Mouse (Mus musculus): ENCODE data around the gene Rufy3. TPM values are rescaled to one million over a fixed set of nuclear protein-coding genes. Genes with fewer than 3 reads are reported as not detected.

Gene Rufy3
- polyA plus RNA-seq, 1 experiment from 2014 or later: 18.8 TPM

GRCm38 (mm10) chr5:88574829-88575228 lies 10.0 kb downstream of the Rufy3 start:
- no peaks in the 10 kb centered on the region for H3K36me3 ChIP-seq (ENCODE audit: insufficient read depth, low read length)
- H3K9ac ChIP-seq (ENCODE audit: low read depth, low read length): no peak overlapping the region
- ATAC-seq (replicated peaks; ENCODE audit: low FRiP score, low read depth): no peak
- peaks cover 4% of the 10 kb centered on the region; the same call in 1 of the 2 replicates for H3K4me1 ChIP-seq (replicated peaks; ENCODE audit: insufficient read depth, low read length)
- no peak overlapping the region for H3K4me3 ChIP-seq (replicated peaks; ENCODE audit: low read depth, low read length)
- no peak overlapping the region for H3K4me2 ChIP-seq (ENCODE audit: low read length)
- TF ChIP-seq CTCF (IDR thresholded peaks at IDR 0.05; ENCODE audit: low read depth): no peak
- no peak overlapping the region for H3K27ac ChIP-seq
- no peak for DNase-seq (ENCODE audit: low spot score)
- 86% methylated on average over 3 of the region's 3 CpGs for WGBS
- no peaks in the 10 kb centered on the region for H3K9me3 ChIP-seq (replicated peaks; ENCODE audit: low read length)
- H3K27me3 ChIP-seq (ENCODE audit: insufficient read depth, low read length): no peaks in the 10 kb centered on the region

GRCm38 (mm10) chr5:88575506-88576338 lies 10.9 kb downstream of the Rufy3 start:
- no peaks in the 10 kb centered on the region for H3K9me3 ChIP-seq (replicated peaks; ENCODE audit: low read length)
- no peak overlapping the region for H3K9ac ChIP-seq (ENCODE audit: low read depth, low read length)
- H3K4me2 ChIP-seq (ENCODE audit: low read length): no peak overlapping the region
- DNase-seq (ENCODE audit: low spot score) (no peak), ATAC-seq (replicated peaks; ENCODE audit: low FRiP score, low read depth) (no peak)
- no peaks in the 10 kb centered on the region for H3K27me3 ChIP-seq (ENCODE audit: insufficient read depth, low read length)
- H3K27ac ChIP-seq: no peak overlapping the region; the same call in 1 of the 2 replicates
- WGBS: 61% methylated on average over 3 of the region's 3 CpGs
- no peak for TF ChIP-seq CTCF (IDR thresholded peaks at IDR 0.05; ENCODE audit: low read depth)
- no peaks in the 10 kb centered on the region for H3K36me3 ChIP-seq (ENCODE audit: insufficient read depth, low read length)
- peaks cover 4% of the 10 kb centered on the region; the same call in 1 of the 2 replicates for H3K4me1 ChIP-seq (replicated peaks; ENCODE audit: insufficient read depth, low read length)
- no peak overlapping the region for H3K4me3 ChIP-seq (replicated peaks; ENCODE audit: low read depth, low read length)

GRCm38 (mm10) chr5:88580681-88581080 lies 15.8 kb downstream of the Rufy3 start:
- H3K4me2 ChIP-seq (ENCODE audit: low read length): no peak overlapping the region
- 76% methylated on average over 10 of the region's 10 CpGs for WGBS

GRCm38 (mm10) chr5:88581343-88581742 lies 16.5 kb downstream of the Rufy3 start:
- WGBS: 93% methylated on average over 6 of the region's 6 CpGs
- TF ChIP-seq CTCF (IDR thresholded peaks at IDR 0.05; ENCODE audit: low read depth): no peak
- H3K4me1 ChIP-seq (replicated peaks; ENCODE audit: insufficient read depth, low read length): peaks cover 3% of the 10 kb centered on the region

More at GRCm38 (mm10) chr5:88580681-88581080, 15.8 kb downstream of the Rufy3 start:
- H3K4me1 ChIP-seq (replicated peaks; ENCODE audit: insufficient read depth, low read length): peaks cover 6% of the 10 kb centered on the region; the same call in 1 of the 2 replicates
- DNase-seq (ENCODE audit: low spot score) (no peak), ATAC-seq (replicated peaks; ENCODE audit: low FRiP score, low read depth) (no peak)
- no peaks in the 10 kb centered on the region for H3K27me3 ChIP-seq (ENCODE audit: insufficient read depth, low read length)
- H3K36me3 ChIP-seq (ENCODE audit: insufficient read depth, low read length): no peaks in the 10 kb centered on the region
- H3K27ac ChIP-seq: no peak overlapping the region
- no peaks in the 10 kb centered on the region for H3K9me3 ChIP-seq (replicated peaks; ENCODE audit: low read length)
- no peak overlapping the region for H3K4me3 ChIP-seq (replicated peaks; ENCODE audit: low read depth, low read length)
- TF ChIP-seq CTCF (IDR thresholded peaks at IDR 0.05; ENCODE audit: low read depth): no peak
- no peak overlapping the region for H3K9ac ChIP-seq (ENCODE audit: low read depth, low read length)

GRCm38 (mm10) chr5:88583271-88584031 lies 18.6 kb downstream of the Rufy3 start:
- Histone ChIP-seq H3K27ac (no peak overlapping the region), H3K4me1 (replicated peaks; ENCODE audit: insufficient read depth, low read length) (peaks cover 18% of the 10 kb centered on the region), H3K4me3 (replicated peaks; ENCODE audit: low read depth, low read length) (0 out of 2 replicates have a peak overlapping the region, but pooled peaks have one; percentile 4), H3K4me2 (ENCODE audit: low read length) (peak overlapping the region; percentile 41; the same call in 1 of the 2 replicates), H3K9me3 (replicated peaks; ENCODE audit: low read length) (no peaks in the 10 kb centered on the region), H3K36me3 (ENCODE audit: insufficient read depth, low read length) (no peaks in the 10 kb centered on the region), H3K9ac (ENCODE audit: low read depth, low read length) (no peak overlapping the region), H3K27me3 (ENCODE audit: insufficient read depth, low read length) (no peaks in the 10 kb centered on the region)
- WGBS: 67% methylated on average over 9 of the region's 9 CpGs
- ATAC-seq (replicated peaks; ENCODE audit: low FRiP score, low read depth) (peak; percentile 66), DNase-seq (ENCODE audit: low spot score) (peak; percentile 83)
- TF ChIP-seq CTCF (IDR thresholded peaks at IDR 0.05; ENCODE audit: low read depth): no peak

More at GRCm38 (mm10) chr5:88581343-88581742, 16.5 kb downstream of the Rufy3 start:
- Histone ChIP-seq H3K9ac (ENCODE audit: low read depth, low read length) (no peak overlapping the region), H3K4me2 (ENCODE audit: low read length) (no peak overlapping the region), H3K27me3 (ENCODE audit: insufficient read depth, low read length) (no peaks in the 10 kb centered on the region), H3K27ac (no peak overlapping the region), H3K4me3 (replicated peaks; ENCODE audit: low read depth, low read length) (no peak overlapping the region), H3K36me3 (ENCODE audit: insufficient read depth, low read length) (no peaks in the 10 kb centered on the region), H3K9me3 (replicated peaks; ENCODE audit: low read length) (no peaks in the 10 kb centered on the region)
- ATAC-seq (replicated peaks; ENCODE audit: low FRiP score, low read depth): no peak
- no peak for DNase-seq (ENCODE audit: low spot score)

GRCm38 (mm10) chr5:88584061-88584460 lies 19.2 kb downstream of the Rufy3 start:
- Histone ChIP-seq H3K9ac (ENCODE audit: low read depth, low read length) (no peak overlapping the region), H3K4me2 (ENCODE audit: low read length) (peak overlapping the region; percentile 41), H3K36me3 (ENCODE audit: insufficient read depth, low read length) (no peaks in the 10 kb centered on the region), H3K9me3 (replicated peaks; ENCODE audit: low read length) (no peaks in the 10 kb centered on the region), H3K27me3 (ENCODE audit: insufficient read depth, low read length) (no peaks in the 10 kb centered on the region), H3K27ac (no peak overlapping the region), H3K4me1 (replicated peaks; ENCODE audit: insufficient read depth, low read length) (peaks cover 18% of the 10 kb centered on the region), H3K4me3 (replicated peaks; ENCODE audit: low read depth, low read length) (0 out of 2 replicates have a peak overlapping the region, but pooled peaks have one; percentile 9)
- no peak for ATAC-seq (replicated peaks; ENCODE audit: low FRiP score, low read depth)
- no peak for DNase-seq (ENCODE audit: low spot score)
- no peak for TF ChIP-seq CTCF (IDR thresholded peaks at IDR 0.05; ENCODE audit: low read depth)
- WGBS: 47% methylated on average over 9 of the region's 9 CpGs
